Mouse (Mus musculus) limb, embryonic 13.5 days (tissue): ENCODE data around the gene Tomm7. TPM values are rescaled to one million over a fixed set of nuclear protein-coding genes. Genes with fewer than 3 reads are reported as not detected.
"Not testable (repeated sequence)": the region's sequence is repeated elsewhere in the genome, so short reads cannot be mapped to it uniquely, and the experiment has no call there.

Source experiments
- ATAC-seq: fragments of 200-750 bp; cut with Nextera tagmentation; 2 replicates; pipeline ENCODE4 v1.8.0; 2017; ENCODE audit warnings: low read depth, moderate number of reproducible peaks, moderate TSS enrichment; ENCODE audit not compliant: low FRiP score
- H3K27ac ChIP-seq: fragments of 300-500 bp; sonication (generic); 2 replicates; pipeline ENCODE4 v1.5.1; 2015; ENCODE audit warnings: inconsistent platforms, mild to moderate bottlenecking, moderate library complexity
- H3K27me3 ChIP-seq: fragments of 300-500 bp; sonication (generic); 2 replicates; pipeline ENCODE4 v1.6.1; 2015; ENCODE audit warnings: mild to moderate bottlenecking, inconsistent platforms
- H3K36me3 ChIP-seq: fragments of 300-500 bp; sonication (generic); 2 replicates; pipeline ENCODE4 v1.6.1; 2015; ENCODE audit warnings: inconsistent platforms, mild to moderate bottlenecking, moderate library complexity
- H3K4me1 ChIP-seq: fragments of 300-500 bp; sonication (generic); 2 replicates; pipeline ENCODE4 v1.6.1; 2015; ENCODE audit warnings: inconsistent platforms
- H3K4me2 ChIP-seq: fragments of 300-500 bp; sonication (generic); replicated peaks from 2 replicates; pipeline ENCODE4 v1.6.1; 2015; ENCODE audit warnings: inconsistent platforms, mild to moderate bottlenecking, moderate library complexity
- H3K4me3 ChIP-seq: fragments of 300-500 bp; sonication (generic); 2 replicates; pipeline ENCODE4 v1.5.1; 2015; ENCODE audit warnings: moderate library complexity, mild to moderate bottlenecking, inconsistent platforms
- H3K9ac ChIP-seq: fragments of 300-500 bp; sonication (generic); 2 replicates; pipeline ENCODE4 v1.6.1; 2015; ENCODE audit warnings: mild to moderate bottlenecking, inconsistent platforms
- H3K9me3 ChIP-seq: fragments of 300-500 bp; sonication (generic); 2 replicates; pipeline ENCODE4 v1.6.1; 2016; ENCODE audit warnings: inconsistent platforms
- whole genome bisulfite sequencing: fragments of 180-500 bp; shearing (Covaris S2); methylation state at CpG from one replicate; pipeline ENCODE4 v1.1.7; 2015; 5-methylcytosine and 5-hydroxymethylcytosine counted together
- polyA plus RNA-seq: library from polyadenylated mRNA; unstranded; fragments of >200 nt; fragmentation: Nextera tagmentation; extraction: Ambion mirVana; gene quantifications from 2 replicates; pipeline ENCODE4 v1.2.1, GENCODE M21; 2015

Gene Tomm7
- polyA plus RNA-seq, 1 experiment from 2014 or later: 108 TPM

- no peaks in the 10 kb centered on the region for H3K9me3 ChIP-seq
- no peak overlapping the region for H3K4me3 ChIP-seq
- H3K36me3 ChIP-seq: peaks cover 36% of the 10 kb centered on the region
- H3K9ac ChIP-seq: no peak overlapping the region
- WGBS: 49% methylated on average over 5 of the region's 5 CpGs
- H3K27me3 ChIP-seq: no peaks in the 10 kb centered on the region
- H3K27ac ChIP-seq: 0 out of 2 replicates have a peak overlapping the region, but pooled peaks have one; percentile 35
- ATAC-seq: no peak
- no peak overlapping the region for H3K4me2 ChIP-seq
- H3K4me1 ChIP-seq: peaks cover 22% of the 10 kb centered on the region
These were observed 18.3 kb upstream of the Tomm7 start for GRCm38 (mm10) chr5:23862291-23862690.

GRCm38 (mm10) chr5:23861721-23862120, 17.8 kb upstream of the Tomm7 start:
- 91% methylated on average over 9 of the region's 9 CpGs for WGBS

DNA sequence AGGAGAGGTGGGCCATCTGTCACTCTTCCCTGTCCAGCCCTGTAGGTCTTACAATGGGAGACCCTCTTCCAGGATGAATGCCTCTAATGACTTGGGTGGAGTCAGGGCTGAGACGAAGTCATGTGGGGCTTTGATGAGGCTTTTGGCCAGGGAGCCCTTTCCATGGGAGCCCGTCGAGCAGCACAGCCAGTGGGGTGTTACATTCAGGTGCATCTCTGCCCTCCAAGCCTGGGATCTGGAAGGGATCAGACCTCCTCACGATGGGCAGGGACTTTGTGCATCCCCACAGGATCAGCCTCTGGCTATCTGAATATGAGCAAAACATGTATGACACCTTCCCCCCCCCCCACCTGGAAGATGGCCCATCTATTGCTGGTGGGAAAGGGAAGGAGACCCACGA, 15.9 kb upstream of the Tomm7 start:
- H3K9ac ChIP-seq: no peak overlapping the region
- no peaks in the 10 kb centered on the region for H3K27me3 ChIP-seq
- no peak overlapping the region for H3K4me3 ChIP-seq
- 79% methylated on average over 5 of the region's 5 CpGs for WGBS
- no peak overlapping the region for H3K4me2 ChIP-seq
- ATAC-seq: no peak
- H3K36me3 ChIP-seq: peaks cover 60% of the 10 kb centered on the region
- H3K4me1 ChIP-seq: peaks cover 21% of the 10 kb centered on the region
- H3K9me3 ChIP-seq: no peaks in the 10 kb centered on the region
- H3K27ac ChIP-seq: no peak overlapping the region

More at GRCm38 (mm10) chr5:23861721-23862120, 17.8 kb upstream of the Tomm7 start:
- H3K9ac ChIP-seq: no peak overlapping the region
- H3K4me1 ChIP-seq: peaks cover 22% of the 10 kb centered on the region
- peaks cover 42% of the 10 kb centered on the region for H3K36me3 ChIP-seq
- H3K4me3 ChIP-seq: no peak overlapping the region
- no peak overlapping the region for H3K27ac ChIP-seq
- no peak for ATAC-seq
- no peaks in the 10 kb centered on the region for H3K27me3 ChIP-seq
- no peaks in the 10 kb centered on the region for H3K9me3 ChIP-seq
- no peak overlapping the region for H3K4me2 ChIP-seq

- no peak overlapping the region for H3K9ac ChIP-seq
- H3K36me3 ChIP-seq: peaks cover 67% of the 10 kb centered on the region
- H3K27ac ChIP-seq: no peak overlapping the region
- H3K27me3 ChIP-seq: no peaks in the 10 kb centered on the region
- no peaks in the 10 kb centered on the region for H3K9me3 ChIP-seq
- no peak for ATAC-seq
- H3K4me3 ChIP-seq: no peak overlapping the region
- WGBS: 87% methylated on average over 1 of the region's 1 CpGs
- H3K4me1 ChIP-seq: peaks cover 14% of the 10 kb centered on the region
- H3K4me2 ChIP-seq: no peak overlapping the region
These were observed 15.2 kb upstream of the Tomm7 start for GRCm38 (mm10) chr5:23859087-23859718.

DNA sequence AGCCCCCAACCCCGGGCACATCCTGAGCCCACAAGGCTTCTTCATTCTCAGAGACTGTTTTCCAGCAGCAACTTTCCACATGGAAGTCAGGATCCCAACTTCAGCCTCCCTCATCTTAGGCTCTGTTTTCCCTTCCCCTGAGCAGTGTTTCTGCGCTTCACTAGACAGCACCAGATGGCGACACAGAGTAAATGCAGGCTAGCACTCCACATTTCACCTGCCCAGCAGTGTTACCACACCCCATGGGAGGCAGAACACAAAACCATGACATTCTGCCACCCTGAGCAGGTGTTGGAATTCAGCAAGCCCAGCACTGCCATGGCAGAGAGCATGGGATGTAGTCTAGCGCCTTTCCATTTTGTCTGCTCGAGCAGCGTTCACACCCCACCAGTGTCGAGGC, 14.7 kb upstream of the Tomm7 start:
- Histone ChIP-seq H3K9me3 (no peaks in the 10 kb centered on the region), H3K4me3 (no peak overlapping the region), H3K27ac (no peak overlapping the region), H3K4me2 (no peak overlapping the region), H3K27me3 (no peaks in the 10 kb centered on the region), H3K9ac (no peak overlapping the region), H3K36me3 (peaks cover 72% of the 10 kb centered on the region), H3K4me1 (peaks cover 9% of the 10 kb centered on the region)
- ATAC-seq: no peak
- 82% methylated on average over 7 of the region's 7 CpGs for WGBS

GRCm38 (mm10) chr5:23858001-23858400, 14.0 kb upstream of the Tomm7 start:
- no peak overlapping the region for H3K27ac ChIP-seq
- ATAC-seq: no peak
- peaks cover 79% of the 10 kb centered on the region for H3K36me3 ChIP-seq
- no peak overlapping the region for H3K4me3 ChIP-seq
- H3K9me3 ChIP-seq: no peaks in the 10 kb centered on the region
- H3K4me1 ChIP-seq: peaks cover 9% of the 10 kb centered on the region
- no peaks in the 10 kb centered on the region for H3K27me3 ChIP-seq
- no peak overlapping the region for H3K9ac ChIP-seq
- no peak overlapping the region for H3K4me2 ChIP-seq
- WGBS: 92% methylated on average over 3 of the region's 3 CpGs

DNA sequence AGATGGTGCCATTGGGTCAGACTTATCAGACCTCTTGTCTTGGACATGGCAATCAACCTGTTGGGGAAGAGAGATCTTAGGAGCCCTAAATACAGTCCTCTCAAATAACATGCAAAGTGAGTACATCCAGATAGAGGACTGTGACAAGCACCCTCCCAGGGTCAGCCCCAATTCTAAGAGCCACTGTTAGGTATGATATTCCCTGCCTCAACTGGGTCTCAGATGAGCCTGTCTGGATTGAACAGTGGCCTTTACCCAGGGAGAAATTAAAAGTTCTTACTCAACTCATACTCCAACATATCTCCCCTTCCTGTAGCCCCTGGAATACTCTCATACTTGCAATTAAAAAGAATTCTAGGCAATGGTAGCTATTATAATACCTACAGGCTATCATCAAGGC, 13.2 kb upstream of the Tomm7 start:
- Histone ChIP-seq H3K4me3 (no peak overlapping the region), H3K9me3 (no peaks in the 10 kb centered on the region), H3K9ac (no peak overlapping the region), H3K27ac (no peak overlapping the region), H3K36me3 (peaks cover 87% of the 10 kb centered on the region), H3K27me3 (no peaks in the 10 kb centered on the region), H3K4me1 (peaks cover 7% of the 10 kb centered on the region), H3K4me2 (no peak overlapping the region)
- no peak for ATAC-seq

GRCm38 (mm10) chr5:23856164-23856563, 12.2 kb upstream of the Tomm7 start:
- H3K4me2 ChIP-seq: no peak overlapping the region
- ATAC-seq: no peak
- peaks cover 7% of the 10 kb centered on the region for H3K4me1 ChIP-seq
- no peak overlapping the region for H3K4me3 ChIP-seq
- 97% methylated on average over 1 of the region's 1 CpGs for WGBS
- H3K27ac ChIP-seq: no peak overlapping the region
- peaks cover 89% of the 10 kb centered on the region for H3K36me3 ChIP-seq
- no peak overlapping the region for H3K9ac ChIP-seq
- H3K27me3 ChIP-seq: no peaks in the 10 kb centered on the region
- no peaks in the 10 kb centered on the region for H3K9me3 ChIP-seq

DNA sequence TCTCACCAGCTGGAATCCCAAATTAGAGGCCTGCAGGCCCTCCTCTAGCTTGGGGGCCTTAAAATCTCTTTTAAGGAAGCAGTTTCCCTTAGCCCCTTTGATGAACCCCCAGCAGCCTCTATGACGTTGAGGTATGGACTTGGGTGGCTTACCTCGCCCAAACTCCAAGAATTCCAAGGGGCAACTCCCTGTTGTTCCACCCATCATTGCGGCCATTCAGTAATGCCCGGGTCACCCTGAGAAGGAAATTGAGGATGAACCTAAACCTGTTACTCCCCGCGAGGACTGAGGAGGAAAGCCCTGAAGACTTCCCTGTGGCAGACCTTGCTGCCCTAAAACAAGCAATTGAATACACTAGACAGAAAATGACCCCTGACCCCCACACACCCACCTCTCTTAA, 11.5 kb upstream of the Tomm7 start:
- no peaks in the 10 kb centered on the region for H3K27me3 ChIP-seq
- no peak overlapping the region for H3K4me2 ChIP-seq
- no peak overlapping the region for H3K9ac ChIP-seq
- peaks cover 85% of the 10 kb centered on the region for H3K36me3 ChIP-seq
- H3K9me3 ChIP-seq: no peaks in the 10 kb centered on the region
- H3K4me3 ChIP-seq: no peak overlapping the region
- no peak overlapping the region for H3K27ac ChIP-seq
- H3K4me1 ChIP-seq: peaks cover 9% of the 10 kb centered on the region
- WGBS: 91% methylated on average over 6 of the region's 6 CpGs
- no peak for ATAC-seq

DNA sequence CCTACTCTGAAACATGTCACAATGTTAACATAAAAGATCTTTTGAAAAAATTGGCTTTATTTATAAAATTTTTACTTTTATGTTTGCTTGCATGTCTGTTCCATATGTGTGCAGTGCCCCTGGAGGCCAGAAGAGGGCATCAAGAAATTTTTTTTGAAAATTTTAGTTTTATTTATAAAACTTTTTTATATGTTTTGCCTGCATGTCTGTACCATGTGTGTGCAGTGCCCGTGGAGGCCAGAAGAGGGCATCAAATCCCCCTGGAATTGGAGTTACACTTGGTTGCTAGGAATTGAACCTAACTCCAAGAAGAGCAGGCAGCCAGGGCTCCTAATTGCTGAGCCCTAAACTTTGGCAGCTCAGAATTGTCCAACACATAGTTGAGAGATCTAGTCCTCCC, 9.0 kb upstream of the Tomm7 start:
- H3K9ac ChIP-seq, ATAC-seq, H3K4me1 ChIP-seq, H3K27me3 ChIP-seq, H3K9me3 ChIP-seq, H3K27ac ChIP-seq, H3K4me2 ChIP-seq, H3K4me3 ChIP-seq: not testable (repeated sequence)
- H3K36me3 ChIP-seq: peaks cover 59% of the 10 kb centered on the region
- 86% methylated on average over 1 of the region's 1 CpGs for whole genome bisulfite sequencing

GRCm38 (mm10) chr5:23851160-23851555, 7.2 kb upstream of the Tomm7 start:
- H3K27me3 ChIP-seq, H3K9me3 ChIP-seq, H3K4me1 ChIP-seq, ATAC-seq: not testable (repeated sequence)
- WGBS: 8% methylated on average over 4 of the region's 4 CpGs
- Histone ChIP-seq H3K4me3 (peak overlapping the region; percentile 86), H3K36me3 (peaks cover 42% of the 10 kb centered on the region), H3K27ac (0 out of 2 replicates have a peak overlapping the region, but pooled peaks have one; percentile 10), H3K4me2 (peak overlapping the region; percentile 85), H3K9ac (peak overlapping the region; percentile 89)

DNA sequence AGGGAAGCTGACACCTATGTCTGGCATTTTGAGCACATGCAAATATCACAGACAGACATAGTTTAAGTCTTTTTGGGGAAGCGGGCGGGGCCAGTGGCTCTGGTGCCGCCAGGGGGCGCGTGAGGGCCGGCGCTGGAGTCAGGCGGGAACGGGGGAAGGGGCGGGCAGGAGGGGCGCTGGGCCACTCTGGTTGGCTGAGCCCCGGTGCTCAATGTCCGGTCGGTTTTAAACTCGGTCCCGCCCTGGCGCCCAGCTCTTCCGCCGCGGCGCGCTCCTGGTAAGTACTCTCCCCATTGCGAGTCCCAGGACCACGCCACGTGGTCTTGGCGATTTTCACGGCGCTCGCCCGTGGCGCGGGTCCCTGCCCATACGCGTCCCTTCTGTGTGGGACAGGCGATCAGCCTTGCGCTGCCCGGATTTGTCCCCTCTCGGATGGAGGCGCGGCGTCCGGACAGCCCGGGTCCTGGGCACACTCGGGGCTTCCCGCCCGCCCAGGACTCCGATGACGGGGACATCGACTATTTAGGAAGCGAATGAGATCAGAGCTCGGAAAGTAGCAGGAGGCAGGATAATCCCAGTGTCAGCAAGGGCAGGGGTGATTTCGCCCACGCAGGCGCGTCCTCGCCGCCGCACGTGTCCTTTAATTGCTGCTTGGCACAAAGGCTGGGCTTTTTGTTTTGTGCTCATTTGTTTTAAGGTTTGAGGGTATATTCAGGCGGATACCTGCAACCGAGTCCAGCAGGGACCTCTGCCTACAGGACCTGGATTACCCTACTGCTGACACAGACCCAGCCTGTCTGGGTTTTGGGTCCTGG, 6.6 kb upstream of the Tomm7 start:
- peaks cover 35% of the 10 kb centered on the region for H3K36me3 ChIP-seq
- H3K9ac ChIP-seq: peak overlapping the region; percentile 89
- peak; percentile 97 for ATAC-seq
- H3K4me1 ChIP-seq: peaks cover 9% of the 10 kb centered on the region
- WGBS: 0% methylated on average over 60 of the region's 61 CpGs
- no peaks in the 10 kb centered on the region for H3K9me3 ChIP-seq
- H3K4me3 ChIP-seq: peak overlapping the region; percentile 86
- H3K27ac ChIP-seq: 0 out of 2 replicates have a peak overlapping the region, but pooled peaks have one; percentile 10
- H3K27me3 ChIP-seq: no peaks in the 10 kb centered on the region
- peak overlapping the region; percentile 85 for H3K4me2 ChIP-seq
